Mouse (Mus musculus): ENCODE measurements around the gene Mrps27. TPM values are rescaled to one million over a fixed set of nuclear protein-coding genes. Genes with fewer than 3 reads are reported as not detected.
A peak's percentile ranks its signal among the peaks of the same experiment; 100 is the strongest.

Gene Mrps27
- total and polyA plus RNA-seq, 2 experiments from 2014 or later, result 54.2 to 70.8 TPM

DNA sequence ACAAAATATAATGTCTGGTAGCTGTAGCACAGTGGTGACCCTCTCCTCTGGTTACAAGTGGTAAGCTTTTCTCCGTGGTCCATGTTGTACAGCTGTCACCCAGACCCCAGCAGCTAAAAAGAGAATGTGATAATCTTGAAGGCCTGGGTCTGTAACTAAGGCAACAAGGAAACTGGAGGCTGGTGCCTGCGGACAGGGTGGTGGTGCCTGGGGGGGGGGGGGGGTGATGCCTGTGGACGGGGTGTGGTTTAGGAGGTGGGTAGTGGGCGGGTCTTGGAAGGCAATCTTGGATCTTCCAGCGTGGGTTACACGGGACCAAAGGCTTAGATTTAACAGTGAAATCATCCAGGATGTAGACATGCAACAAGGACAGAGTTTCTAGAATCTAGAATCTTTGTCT lies 37.8 kb downstream of the Mrps27 start:
- Histone ChIP-seq H3K36me3 (replicated peaks; ENCODE audit: control insufficient read depth, insufficient read depth, low read length) (0 out of 2 replicates have a peak, but pooled peaks cover 6% of the 10 kb centered on the region), H3K27me3 (ENCODE audit: control insufficient read depth, insufficient read depth, low read length) (no peaks in the 10 kb centered on the region), H3K9me3 (replicated peaks; ENCODE audit: control insufficient read depth, low read length) (no peaks in the 10 kb centered on the region), H3K4me3 (ENCODE audit: low read depth, low read length) (no peak overlapping the region), H3K4me1 (ENCODE audit: control insufficient read depth, insufficient read depth) (0 out of 2 replicates have a peak, but pooled peaks cover 5% of the 10 kb centered on the region), H3K4me2 (ENCODE audit: low read depth, low read length) (no peak overlapping the region), H3K9ac (replicated peaks; ENCODE audit: low read depth, low read length) (no peak overlapping the region), H3K27ac (ENCODE audit: low read depth) (no peak overlapping the region)
- DNase-seq (ENCODE audit: low spot score) (no peak), ATAC-seq (ENCODE audit: insufficient read depth, low read depth) (no peak)
- TF ChIP-seq CTCF (IDR thresholded peaks at IDR 0.05; ENCODE audit: low read depth) (no peak), EP300 (IDR thresholded peaks at IDR 0.05; ENCODE audit: low read depth) (no peak)
- WGBS, result 42% methylated on average over 6 of the region's 6 CpGs

GRCm38 (mm10) chr13:99384555-99385203 lies 40.1 kb downstream of the Mrps27 start:
- H3K27me3 ChIP-seq (ENCODE audit: control insufficient read depth, insufficient read depth, low read length), result no peaks in the 10 kb centered on the region
- 0 out of 2 replicates have a peak, but pooled peaks cover 6% of the 10 kb centered on the region for H3K36me3 ChIP-seq (replicated peaks; ENCODE audit: control insufficient read depth, insufficient read depth, low read length)
- H3K9me3 ChIP-seq (replicated peaks; ENCODE audit: control insufficient read depth, low read length), result no peaks in the 10 kb centered on the region
- H3K4me1 ChIP-seq (ENCODE audit: control insufficient read depth, insufficient read depth), result 0 out of 2 replicates have a peak, but pooled peaks cover 5% of the 10 kb centered on the region
- no peak for TF ChIP-seq EP300 (IDR thresholded peaks at IDR 0.05; ENCODE audit: low read depth)
- TF ChIP-seq CTCF (IDR thresholded peaks at IDR 0.05; ENCODE audit: low read depth), result no peak
- peak overlapping the region; percentile 36 for H3K27ac ChIP-seq (ENCODE audit: low read depth)
- no peak overlapping the region for H3K4me2 ChIP-seq (ENCODE audit: low read depth, low read length)
- ATAC-seq (ENCODE audit: insufficient read depth, low read depth) (peak; percentile 57), DNase-seq (ENCODE audit: low spot score) (peak; percentile 30)
- WGBS, result 73% methylated on average over 7 of the region's 7 CpGs
- H3K9ac ChIP-seq (replicated peaks; ENCODE audit: low read depth, low read length), result no peak overlapping the region
- no peak overlapping the region for H3K4me3 ChIP-seq (ENCODE audit: low read depth, low read length)

DNA sequence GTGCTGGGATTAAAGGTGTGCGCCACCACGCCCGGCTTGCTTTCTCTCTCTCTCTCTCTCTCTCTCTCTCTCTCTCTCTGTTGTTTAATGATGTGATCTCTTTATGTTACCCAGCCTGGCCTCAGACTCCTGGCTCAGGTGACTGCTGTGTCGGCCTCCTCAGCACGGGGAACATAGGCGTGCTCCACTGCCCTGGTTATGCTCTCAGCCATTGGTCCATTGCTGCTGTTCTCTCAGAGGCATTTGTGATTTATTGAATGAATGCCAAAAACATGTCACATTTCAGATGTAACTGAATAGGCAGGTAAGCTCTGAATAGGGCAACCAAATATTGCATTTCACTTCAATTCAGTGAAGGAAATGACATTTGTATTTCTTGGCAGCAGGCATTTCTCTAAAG lies 41.3 kb downstream of the Mrps27 start:
- no peak for DNase-seq (ENCODE audit: low spot score)
- H3K4me3 ChIP-seq (ENCODE audit: low read depth, low read length), result no peak overlapping the region
- no peak overlapping the region for H3K27ac ChIP-seq (ENCODE audit: low read depth)
- H3K36me3 ChIP-seq (replicated peaks; ENCODE audit: control insufficient read depth, insufficient read depth, low read length), result no peaks in the 10 kb centered on the region
- no peak overlapping the region for H3K4me2 ChIP-seq (ENCODE audit: low read depth, low read length)
- no peak overlapping the region for H3K9ac ChIP-seq (replicated peaks; ENCODE audit: low read depth, low read length)
- 0 out of 2 replicates have a peak, but pooled peaks cover 5% of the 10 kb centered on the region for H3K4me1 ChIP-seq (ENCODE audit: control insufficient read depth, insufficient read depth)
- TF ChIP-seq CTCF (IDR thresholded peaks at IDR 0.05; ENCODE audit: low read depth) (no peak), EP300 (IDR thresholded peaks at IDR 0.05; ENCODE audit: low read depth) (no peak)
- H3K9me3 ChIP-seq (replicated peaks; ENCODE audit: control insufficient read depth, low read length), result no peaks in the 10 kb centered on the region
- H3K27me3 ChIP-seq (ENCODE audit: control insufficient read depth, insufficient read depth, low read length), result no peaks in the 10 kb centered on the region
- no peak for ATAC-seq (ENCODE audit: insufficient read depth, low read depth)
- 58% methylated on average over 3 of the region's 6 CpGs for WGBS

DNA sequence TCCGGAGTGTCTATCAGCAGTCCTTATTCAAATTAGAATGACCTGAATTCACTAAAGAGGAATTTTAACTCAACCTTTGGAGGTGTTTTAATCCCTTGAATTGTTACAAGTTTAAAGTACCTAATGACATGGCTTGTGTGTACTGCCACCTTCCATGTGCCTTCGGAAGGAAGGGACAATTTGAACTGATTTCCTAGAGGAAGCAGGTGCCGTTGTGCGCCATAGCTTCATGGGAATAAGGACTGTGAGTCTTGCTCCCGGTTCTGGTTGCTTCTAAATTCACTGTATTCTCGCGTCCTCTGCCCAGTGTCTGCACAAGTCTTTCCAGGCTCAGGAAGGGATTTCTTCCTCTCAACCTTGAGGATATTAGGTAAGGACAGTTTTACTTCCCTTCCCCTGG lies 41.8 kb downstream of the Mrps27 start:
- no peak overlapping the region for H3K27ac ChIP-seq (ENCODE audit: low read depth)
- no peak overlapping the region for H3K9ac ChIP-seq (replicated peaks; ENCODE audit: low read depth, low read length)
- no peak overlapping the region for H3K4me2 ChIP-seq (ENCODE audit: low read depth, low read length)
- DNase-seq (ENCODE audit: low spot score) (no peak), ATAC-seq (ENCODE audit: insufficient read depth, low read depth) (no peak)
- H3K27me3 ChIP-seq (ENCODE audit: control insufficient read depth, insufficient read depth, low read length), result no peaks in the 10 kb centered on the region
- 0 out of 2 replicates have a peak, but pooled peaks cover 5% of the 10 kb centered on the region for H3K4me1 ChIP-seq (ENCODE audit: control insufficient read depth, insufficient read depth)
- H3K36me3 ChIP-seq (replicated peaks; ENCODE audit: control insufficient read depth, insufficient read depth, low read length), result no peaks in the 10 kb centered on the region
- WGBS, result 63% methylated on average over 7 of the region's 7 CpGs
- TF ChIP-seq EP300 (IDR thresholded peaks at IDR 0.05; ENCODE audit: low read depth) (no peak), CTCF (IDR thresholded peaks at IDR 0.05; ENCODE audit: low read depth) (no peak)
- H3K9me3 ChIP-seq (replicated peaks; ENCODE audit: control insufficient read depth, low read length), result no peaks in the 10 kb centered on the region
- no peak overlapping the region for H3K4me3 ChIP-seq (ENCODE audit: low read depth, low read length)

DNA sequence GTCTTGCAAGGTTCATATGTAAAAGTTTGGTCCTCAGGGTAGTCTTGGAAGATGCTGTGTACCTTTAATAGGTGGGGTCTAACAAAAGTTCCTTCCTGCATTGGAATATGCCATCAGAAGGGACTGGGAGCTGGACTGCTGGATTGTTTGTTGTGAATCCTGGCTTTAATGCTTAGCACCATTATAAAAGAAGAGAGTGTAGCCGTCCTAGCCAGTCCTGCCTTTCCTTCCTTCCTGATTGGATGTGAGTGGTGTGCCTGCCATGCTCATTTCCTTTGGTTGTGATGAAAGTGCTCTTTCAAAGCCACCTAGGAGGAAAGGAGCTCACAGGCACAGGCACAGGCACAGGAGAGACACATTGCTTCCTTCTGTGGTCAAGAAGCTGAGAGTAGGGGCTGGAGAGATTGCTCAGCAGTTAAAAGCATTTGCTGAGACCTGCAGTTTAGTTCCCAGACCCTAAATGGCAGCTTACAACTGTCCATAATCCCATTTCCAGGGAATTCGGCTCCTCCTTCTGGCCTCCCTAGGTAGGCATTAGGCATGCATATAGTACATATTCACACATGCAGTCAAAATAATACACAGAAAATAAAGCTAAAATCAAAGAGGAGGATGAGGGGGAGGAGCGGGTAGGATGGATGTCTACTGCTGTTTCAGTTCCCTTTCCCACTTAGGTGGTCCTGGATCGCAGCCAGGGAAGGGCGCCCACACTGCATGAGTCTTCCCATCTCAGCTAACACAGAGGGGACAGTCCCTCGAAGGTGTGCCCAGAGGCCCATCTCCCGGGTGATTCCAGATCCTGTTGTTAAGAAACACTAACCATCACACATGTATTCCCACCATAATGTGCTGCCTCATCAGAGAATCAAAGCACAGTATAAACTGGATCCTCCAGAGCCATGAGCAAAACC lies 43.6 kb downstream of the Mrps27 start:
- Histone ChIP-seq H3K9me3 (replicated peaks; ENCODE audit: control insufficient read depth, low read length) (no peaks in the 10 kb centered on the region), H3K9ac (replicated peaks; ENCODE audit: low read depth, low read length) (no peak overlapping the region), H3K4me1 (ENCODE audit: control insufficient read depth, insufficient read depth) (0 out of 2 replicates have a peak, but pooled peaks cover 5% of the 10 kb centered on the region), H3K36me3 (replicated peaks; ENCODE audit: control insufficient read depth, insufficient read depth, low read length) (no peaks in the 10 kb centered on the region), H3K27me3 (ENCODE audit: control insufficient read depth, insufficient read depth, low read length) (no peaks in the 10 kb centered on the region), H3K4me2 (ENCODE audit: low read depth, low read length) (no peak overlapping the region), H3K27ac (ENCODE audit: low read depth) (0 out of 2 replicates have a peak overlapping the region, but pooled peaks have one; percentile 11), H3K4me3 (ENCODE audit: low read depth, low read length) (no peak overlapping the region)
- no peak for TF ChIP-seq CTCF (IDR thresholded peaks at IDR 0.05; ENCODE audit: low read depth)
- no peak for TF ChIP-seq EP300 (IDR thresholded peaks at IDR 0.05; ENCODE audit: low read depth)
- no peak for DNase-seq (ENCODE audit: low spot score)
- no peak for ATAC-seq (ENCODE audit: insufficient read depth, low read depth)
- 77% methylated on average over 7 of the region's 7 CpGs for WGBS

Measured in heart, postnatal 0 days (tissue).